Comparison of ENCODE assay signal across 8 mouse cellular contexts in the genomic region with DNA sequence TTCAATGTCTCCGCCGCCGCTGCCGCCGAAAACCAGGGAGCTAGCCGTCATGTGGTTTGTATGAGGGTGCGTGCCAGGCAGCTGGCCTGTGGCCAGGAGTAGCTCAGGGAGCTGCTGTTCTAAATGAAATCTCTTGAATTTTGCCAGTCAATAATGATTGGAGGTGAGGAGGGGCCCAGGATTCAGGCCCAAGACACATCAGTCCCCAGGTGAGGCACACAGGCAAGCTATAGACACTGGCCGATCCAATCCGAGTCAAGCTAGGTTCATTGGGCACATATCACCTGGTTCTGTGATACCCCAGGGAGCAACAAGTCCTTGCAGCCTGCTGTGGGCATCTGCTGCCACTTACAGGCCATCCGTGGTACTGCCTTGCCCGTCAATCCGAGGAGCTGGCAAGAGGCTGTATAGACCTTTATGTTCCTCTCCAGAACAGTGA. TPM values are rescaled to one million over a fixed set of nuclear protein-coding genes. Genes with fewer than 3 reads are reported as not detected.
A peak's percentile ranks its signal among the peaks of the same experiment; 100 is the strongest.
DNase-seq lines count a peak whose midpoint lies in the region; ATAC-seq and TF ChIP-seq lines count a peak whose summit lies in the region.

No protein-coding gene starts in this region.

- TF ChIP-seq POLR2A in kidney, adult 2 months (IDR thresholded peaks at IDR 0.05; ENCODE audit: low read depth, low read length) = no peak

- H3K9me3 ChIP-seq in kidney, embryonic 14.5 days (ENCODE audit: control insufficient read depth, low read length) = no peaks in the 10 kb centered on the region
- H3K9me3 ChIP-seq in forebrain, embryonic 14.5 days (replicated peaks; ENCODE audit: control insufficient read depth, low read length) = no peaks in the 10 kb centered on the region
- no peaks in the 10 kb centered on the region for H3K9me3 ChIP-seq in neural tube, embryonic 11.5 days (ENCODE audit: control insufficient read depth, low read length)

- H3K27ac ChIP-seq in kidney, adult 2 months (ENCODE audit: insufficient read depth, low read depth, low read length) = no peak overlapping the region
- no peak overlapping the region for H3K27ac ChIP-seq in kidney, embryonic 14.5 days (ENCODE audit: low read depth, low read length)
- H3K27ac ChIP-seq in forebrain, embryonic 14.5 days (ENCODE audit: low read depth, low read length) = no peak overlapping the region
- no peak overlapping the region for H3K27ac ChIP-seq in neural tube, embryonic 11.5 days (ENCODE audit: low read depth, low read length)

- H3K36me3 ChIP-seq in kidney, adult 2 months (ENCODE audit: control insufficient read depth, insufficient read depth, low read length) = no peaks in the 10 kb centered on the region
- H3K36me3 ChIP-seq in kidney, embryonic 14.5 days (ENCODE audit: control insufficient read depth, insufficient read depth, low read length) = no peaks in the 10 kb centered on the region
- no peaks in the 10 kb centered on the region for H3K36me3 ChIP-seq in forebrain, embryonic 14.5 days (ENCODE audit: control insufficient read depth, insufficient read depth, low read length)
- H3K36me3 ChIP-seq in neural tube, embryonic 11.5 days (ENCODE audit: control insufficient read depth, insufficient read depth, low read length) = no peaks in the 10 kb centered on the region

- no peak overlapping the region for H3K9ac ChIP-seq in kidney, embryonic 14.5 days (ENCODE audit: low read depth, low read length)
- no peak overlapping the region for H3K9ac ChIP-seq in forebrain, embryonic 14.5 days (ENCODE audit: low read length)
- no peak overlapping the region for H3K9ac ChIP-seq in neural tube, embryonic 11.5 days (ENCODE audit: low read length)

- H3K4me1 ChIP-seq in kidney, adult 2 months (ENCODE audit: control insufficient read depth, insufficient read depth, low read length) = no peaks in the 10 kb centered on the region
- H3K4me1 ChIP-seq in kidney, embryonic 14.5 days (ENCODE audit: control insufficient read depth, insufficient read depth, low read length) = peaks cover 7% of the 10 kb centered on the region; the same call in 1 of the 2 replicates
- no peaks in the 10 kb centered on the region for H3K4me1 ChIP-seq in forebrain, embryonic 14.5 days (ENCODE audit: control insufficient read depth, insufficient read depth, low read length)
- no peaks in the 10 kb centered on the region for H3K4me1 ChIP-seq in neural tube, embryonic 11.5 days (ENCODE audit: control insufficient read depth, insufficient read depth, low read length)

- H3K4me2 ChIP-seq in kidney, embryonic 14.5 days (replicated peaks; ENCODE audit: low read depth, low read length) = no peak overlapping the region
- 0 out of 2 replicates have a peak overlapping the region, but pooled peaks have one; percentile 5 for H3K4me2 ChIP-seq in forebrain, embryonic 14.5 days (ENCODE audit: low read length)
- H3K4me2 ChIP-seq in neural tube, embryonic 11.5 days (ENCODE audit: low read depth) = no peak overlapping the region

- DNase-seq in kidney, adult 2 months = peak; percentile 84
- DNase-seq in forebrain, embryonic 14.5 days (ENCODE audit: low spot score) = peak; percentile 82
- DNase-seq in induced T-regulatory cell, adult 2 months (ENCODE audit: low read depth) = peak; percentile 66
- DNase-seq in left cerebral cortex, postnatal 4 days = peak; percentile 87
- DNase-seq in neural tube, embryonic 11.5 days (ENCODE audit: low spot score) = peak; percentile 79
- peak; percentile 62 for DNase-seq in telencephalon, adult 2 months (ENCODE audit: low read depth, low spot score)

- peak; percentile 100 for TF ChIP-seq CTCF in kidney, adult 2 months (conservative IDR thresholded peaks at IDR 0.05; ENCODE audit: insufficient read depth, insufficient read length, low read depth, low read length)

- WGBS in kidney, adult 2 months = 39% methylated on average over 12 of the region's 12 CpGs
- 58% methylated on average over 12 of the region's 12 CpGs for WGBS in kidney, embryonic 14.5 days
- 23% methylated on average over 12 of the region's 12 CpGs for WGBS in forebrain, embryonic 14.5 days
- 57% methylated on average over 12 of the region's 12 CpGs for WGBS in neural tube, embryonic 11.5 days

- intact Hi-C loops in left cerebral cortex, postnatal 4 days (cut with DNase I) = loop anchor here (5.0 kb wide), 1 partner anchor 176 kb away; no protein-coding TSS in a partner anchor

- no peaks in the 10 kb centered on the region for H3K27me3 ChIP-seq in kidney, adult 2 months (replicated peaks; ENCODE audit: control insufficient read depth, insufficient read depth, low read length)
- H3K27me3 ChIP-seq in kidney, embryonic 14.5 days (ENCODE audit: control insufficient read depth, insufficient read depth, low read length) = no peaks in the 10 kb centered on the region; the same call in 1 of the 2 replicates
- no peaks in the 10 kb centered on the region for H3K27me3 ChIP-seq in forebrain, embryonic 14.5 days (replicated peaks; ENCODE audit: control insufficient read depth, insufficient read depth, low read length)
- H3K27me3 ChIP-seq in neural tube, embryonic 11.5 days (ENCODE audit: control insufficient read depth, insufficient read depth, low read length) = no peaks in the 10 kb centered on the region

- no peak for ATAC-seq in kidney, embryonic 14.5 days (ENCODE audit: low FRiP score, low TSS enrichment)
- ATAC-seq in cerebellum, adult (ENCODE audit: insufficient number of reproducible peaks, low FRiP score, low TSS enrichment) = peak; percentile 51; the same call in 1 of the 2 replicates
- ATAC-seq in forebrain, embryonic 14.5 days = peak; percentile 75
- ATAC-seq in neural tube, embryonic 11.5 days (ENCODE audit: insufficient read depth, low FRiP score, low TSS enrichment) = peak; percentile 41

- H3K4me3 ChIP-seq in kidney, adult 2 months (ENCODE audit: insufficient read depth, low read depth, low read length) = no peak overlapping the region
- H3K4me3 ChIP-seq in kidney, embryonic 14.5 days (ENCODE audit: low read length) = no peak overlapping the region
- H3K4me3 ChIP-seq in forebrain, embryonic 14.5 days (ENCODE audit: low read depth, low read length) = no peak overlapping the region
- H3K4me3 ChIP-seq in neural tube, embryonic 11.5 days (ENCODE audit: low read depth, low read length) = no peak overlapping the region

RNA-seq across cellular contexts. Expression of gene Ren1, which starts 3.1 kb away (rescaled TPM):
- 187 and 262 TPM in 2 replicates for polyA plus RNA-seq in kidney, adult 2 months (2012; rRNA removed)
- 50.2 and 92.1 TPM in 2 replicates for polyA plus RNA-seq in kidney, embryonic 14.5 days (2014; fragmentation: Nextera tagmentation; extraction: Ambion mirVana)
- 0.22 TPM in 1 of 2 replicates, not detected in the other for polyA plus RNA-seq in forebrain, embryonic 14.5 days (2014; fragmentation: Nextera tagmentation; extraction: Ambion mirVana)
- total RNA-seq in left cerebral cortex, postnatal 4 days (2021) = not detected
- polyA plus RNA-seq in neural tube, embryonic 11.5 days (2014; fragmentation: Nextera tagmentation; extraction: Ambion mirVana) = not detected in 2 replicates

RNA-seq across cellular contexts. Expression of gene Etnk2, which starts 10.0 kb away (rescaled TPM):
- 5.4 and 5.6 TPM in 2 replicates for polyA plus RNA-seq in kidney, adult 2 months (2012; rRNA removed)
- polyA plus RNA-seq in kidney, embryonic 14.5 days (2014; fragmentation: Nextera tagmentation; extraction: Ambion mirVana) = 1.7 and 2.0 TPM in 2 replicates
- 4.2 and 5.0 TPM in 2 replicates for polyA plus RNA-seq in forebrain, embryonic 14.5 days (2014; fragmentation: Nextera tagmentation; extraction: Ambion mirVana)
- total RNA-seq in left cerebral cortex, postnatal 4 days (2021) = 10 to 100 TPM; 10.6 to 12.6 TPM
- polyA plus RNA-seq in neural tube, embryonic 11.5 days (2014; fragmentation: Nextera tagmentation; extraction: Ambion mirVana) = 1.9 and 3.0 TPM in 2 replicates

RNA-seq across cellular contexts. Expression of gene Kiss1, which starts 31.7 kb away (rescaled TPM):
- not detected in 2 replicates for polyA plus RNA-seq in kidney, adult 2 months (2012; rRNA removed)
- polyA plus RNA-seq in kidney, embryonic 14.5 days (2014; fragmentation: Nextera tagmentation; extraction: Ambion mirVana) = not detected in 2 replicates
- polyA plus RNA-seq in forebrain, embryonic 14.5 days (2014; fragmentation: Nextera tagmentation; extraction: Ambion mirVana) = not detected in 2 replicates
- total RNA-seq in left cerebral cortex, postnatal 4 days (2021) = not detected
- polyA plus RNA-seq in neural tube, embryonic 11.5 days (2014; fragmentation: Nextera tagmentation; extraction: Ambion mirVana) = not detected in 2 replicates

RNA-seq across cellular contexts. Expression of gene Golt1a, which starts 43.8 kb away (rescaled TPM):
- 18.1 and 18.9 TPM in 2 replicates for polyA plus RNA-seq in kidney, adult 2 months (2012; rRNA removed)
- polyA plus RNA-seq in kidney, embryonic 14.5 days (2014; fragmentation: Nextera tagmentation; extraction: Ambion mirVana) = 2.6 and 6.1 TPM in 2 replicates
- polyA plus RNA-seq in forebrain, embryonic 14.5 days (2014; fragmentation: Nextera tagmentation; extraction: Ambion mirVana) = not detected in 2 replicates
- under 1 TPM in 1 of 2 experiments, not detected in 1; 0.78 TPM for total RNA-seq in left cerebral cortex, postnatal 4 days (2021)
- not detected in 2 replicates for polyA plus RNA-seq in neural tube, embryonic 11.5 days (2014; fragmentation: Nextera tagmentation; extraction: Ambion mirVana)

Comparison
In these comparisons a context has a peak if more than half of its experiments do, and no peak if none do; other contexts are left out.
1. RNA of gene Ren1, which starts 3.1 kb away (polyA plus RNA-seq): 187 to 262 TPM in kidney, adult 2 months and 50.2 to 92.1 TPM in kidney, embryonic 14.5 days; not detected in neural tube, embryonic 11.5 days and 0.22 TPM in forebrain, embryonic 14.5 days; every median in the first group is over 10 times any median in the second.
2. Peak in every context shown above with its lines, with median percentiles within 50 percentile points of each other: DNase-seq.